Mouse (Mus musculus) spleen, adult 10 weeks (tissue): ENCODE results near the gene Bmp5. TPM values are rescaled to one million over a fixed set of nuclear protein-coding genes. Genes with fewer than 3 reads are reported as not detected.

Source experiments
- polyA plus RNA-seq: library from polyadenylated mRNA; stranded (reverse); fragments of 350-450 nt; fragmentation: Illumina TruSeq; extraction: RNeasy Lipid Tissue Mini Kit (QIAGEN cat#74804); gene quantifications from one replicate; pipeline ENCODE4 v1.2.3, GENCODE M21; 2015; ENCODE audit warnings: low replicate concordance; ENCODE audit not compliant: insufficient read depth

Bmp5 gene
- polyA plus RNA-seq = not detected

GRCm38 (mm10) chr9:75775129-75775845 lies at the start of gene Bmp5:
TSS of gene Bmp5 (plus strand) at chr9:75775364.

Other genes with a start within 250 kb of the Bmp5 start
- 162 TPM for gene Tmod3, start 215.7 kb upstream of the Bmp5 start, polyA plus RNA-seq
- 2.7 TPM for gene Tmod2, start 164.0 kb upstream of the Bmp5 start, polyA plus RNA-seq
- gene Lysmd2, start 149.6 kb upstream of the Bmp5 start, polyA plus RNA-seq = 13.9 TPM
- 0.33 TPM for gene Scg3, start 91.3 kb upstream of the Bmp5 start, polyA plus RNA-seq
- gene Hmgcll1, start 239.5 kb downstream of the Bmp5 start, polyA plus RNA-seq = 0.52 TPM